Mouse (Mus musculus): ENCODE results near the gene Ppfia1. TPM values are rescaled to one million over a fixed set of nuclear protein-coding genes. Genes with fewer than 3 reads are reported as not detected.

The Ppfia1 gene
- total and polyA plus RNA-seq, 3 experiments = 29.3 to 46.6 (median 41.3) TPM

GRCm38 (mm10) chr7:144534773-144535172, 18.8 kb downstream of the Ppfia1 start:
- Histone ChIP-seq H3K4me1 (ENCODE audit: control insufficient read depth in 1 of 2, insufficient read depth in 2 of 2) (peaks cover 21 to 70% of the 10 kb centered on the region in 2 experiments), H3K27ac (ENCODE audit: insufficient read depth, low read depth) (no peak overlapping the region), H3K9ac (ENCODE audit: insufficient read depth, low read depth) (no peak overlapping the region), H3K27me3 (replicated peaks) (no peaks in the 10 kb centered on the region), H3K9me3 (replicated peaks; ENCODE audit: low read length) (no peaks in the 10 kb centered on the region), H3K36me3 (replicated peaks in 1 of 2; ENCODE audit: control insufficient read depth in 1 of 2, insufficient read depth in 1 of 2, low read length in 1 of 2) (peaks cover 3 to 37% of the 10 kb centered on the region in 2 experiments), H3K79me2 (replicated peaks; ENCODE audit: control insufficient read depth, extremely low read depth, insufficient read depth, poor library complexity, severe bottlenecking) (peaks cover 12% of the 10 kb centered on the region), H3K4me2 (ENCODE audit: insufficient read depth, low read depth, poor library complexity, severe bottlenecking) (no peak overlapping the region), H3K4me3 (replicated peaks in 1 of 3; ENCODE audit: low read depth in 2 of 3, low read length in 2 of 3, poor library complexity in 1 of 3) (no peak overlapping the region)
- TF ChIP-seq NELFE (IDR thresholded peaks at IDR 0.05; ENCODE audit: low read depth, low read length) (no peak), BHLHE40 (IDR thresholded peaks at IDR 0.05; ENCODE audit: low read depth, low read length) (no peak), CTCF (conservative IDR thresholded peaks at IDR 0.05 in 1 of 2, IDR thresholded peaks at IDR 0.05 in 1 of 2; ENCODE audit: low read depth in 2 of 2, low read length in 2 of 2) (no peak), MAX (IDR thresholded peaks at IDR 0.05; ENCODE audit: low read length) (no peak), MAFK (IDR thresholded peaks at IDR 0.05; ENCODE audit: insufficient replicate concordance, low read length) (no peak), JUN (IDR thresholded peaks at IDR 0.05; ENCODE audit: insufficient read depth, low read depth, low read length) (no peak), KAT2A (IDR thresholded peaks at IDR 0.05; ENCODE audit: insufficient replicate concordance, low read length) (no peak), MXI1 (IDR thresholded peaks at IDR 0.05; ENCODE audit: low read depth, low read length) (no peak), MEF2A (IDR thresholded peaks at IDR 0.05; ENCODE audit: borderline replicate concordance, low read depth, low read length) (no peak), SMC3 (IDR thresholded peaks at IDR 0.05; ENCODE audit: low read depth, low read length) (no peak), HCFC1 (IDR thresholded peaks at IDR 0.05; ENCODE audit: low read depth, low read length) (no peak), GABPA (IDR thresholded peaks at IDR 0.05; ENCODE audit: insufficient replicate concordance, low read depth, low read length) (no peak), ZKSCAN1 (IDR thresholded peaks at IDR 0.05; ENCODE audit: borderline replicate concordance, low read depth, low read length) (no peak), E2F4 (IDR thresholded peaks at IDR 0.05; ENCODE audit: insufficient replicate concordance, low read depth, low read length) (no peak), CHD1 (IDR thresholded peaks at IDR 0.05; ENCODE audit: low read depth, low read length) (no peak)
- in situ Hi-C loops (cut with MboI; ENCODE audit: low pct_ligation_motif_present, low pct_unique_long_range_greater_than_20kb, low sequenced_read_pairs) = no loop called here
- DNase-seq (ENCODE audit: extremely low read depth) = no peak
- dilution Hi-C loops (cut with MboI; ENCODE audit: extremely low pct_ligation_motif_present, extremely low pct_unique_long_range_greater_than_20kb, low sequenced_read_pairs) = no loop called here

GRCm38 (mm10) chr7:144531585-144532378, 21.7 kb downstream of the Ppfia1 start:
- peak; percentile 76 for DNase-seq (ENCODE audit: extremely low read depth)
- peak overlapping the region; percentile 83 for H3K4me2 ChIP-seq (ENCODE audit: insufficient read depth, low read depth, poor library complexity, severe bottlenecking)
- in situ Hi-C loops (cut with MboI; ENCODE audit: low pct_ligation_motif_present, low pct_unique_long_range_greater_than_20kb, low sequenced_read_pairs) = no loop called here
- no peaks in the 10 kb centered on the region for H3K27me3 ChIP-seq (replicated peaks)
- peak overlapping the region; percentile 34; the same call in 1 of the 2 replicates for H3K9ac ChIP-seq (ENCODE audit: insufficient read depth, low read depth)
- peaks cover 29 to 72% of the 10 kb centered on the region in 2 experiments for H3K4me1 ChIP-seq (ENCODE audit: control insufficient read depth in 1 of 2, insufficient read depth in 2 of 2)
- H3K9me3 ChIP-seq (replicated peaks; ENCODE audit: low read length) = no peaks in the 10 kb centered on the region
- peaks cover 0 to 29% of the 10 kb centered on the region in 2 experiments for H3K36me3 ChIP-seq (replicated peaks in 1 of 2; ENCODE audit: control insufficient read depth in 1 of 2, insufficient read depth in 1 of 2, low read length in 1 of 2)
- dilution Hi-C loops (cut with MboI; ENCODE audit: extremely low pct_ligation_motif_present, extremely low pct_unique_long_range_greater_than_20kb, low sequenced_read_pairs) = no loop called here
- peak overlapping the region; percentile 82 for H3K27ac ChIP-seq (ENCODE audit: insufficient read depth, low read depth)
- peaks cover 14% of the 10 kb centered on the region for H3K79me2 ChIP-seq (replicated peaks; ENCODE audit: control insufficient read depth, extremely low read depth, insufficient read depth, poor library complexity, severe bottlenecking)
- peak overlapping the region in 1 of 3 experiments; percentile 15 for H3K4me3 ChIP-seq (replicated peaks in 1 of 3; ENCODE audit: low read depth in 2 of 3, low read length in 2 of 3, poor library complexity in 1 of 3)
- TF ChIP-seq MAFK (IDR thresholded peaks at IDR 0.05; ENCODE audit: insufficient replicate concordance, low read length) (peak; percentile 64), BHLHE40 (IDR thresholded peaks at IDR 0.05; ENCODE audit: low read depth, low read length) (peak; percentile 64), EP300 (IDR thresholded peaks at IDR 0.05; ENCODE audit: low read length) (peak; percentile 95), PAX5 (IDR thresholded peaks at IDR 0.05; ENCODE audit: low read length) (no peak), POLR2A (IDR thresholded peaks at IDR 0.05; ENCODE audit: low read depth, low read length) (peak; percentile 22; the same call in 1 of the 2 replicates), JUND (conservative IDR thresholded peaks at IDR 0.05; ENCODE audit: low read depth, low read length) (peak; percentile 87), NELFE (IDR thresholded peaks at IDR 0.05; ENCODE audit: low read depth, low read length) (no peak), ELF1 (IDR thresholded peaks at IDR 0.05; ENCODE audit: low read depth, low read length) (peak; percentile 38), SMC3 (IDR thresholded peaks at IDR 0.05; ENCODE audit: low read depth, low read length) (no peak), USF1 (IDR thresholded peaks at IDR 0.05; ENCODE audit: low read depth, low read length) (no peak), HCFC1 (IDR thresholded peaks at IDR 0.05; ENCODE audit: low read depth, low read length) (0 out of 2 replicates have a peak, but pooled peaks have one; percentile 8), ZNF384 (IDR thresholded peaks at IDR 0.05; ENCODE audit: low read depth, low read length) (peak; percentile 57; the same call in 1 of the 2 replicates), RAD21 (IDR thresholded peaks at IDR 0.05; ENCODE audit: low read depth, low read length) (no peak; the same call in 1 of the 2 replicates), POLR2AphosphoS2 (IDR thresholded peaks at IDR 0.05; ENCODE audit: low read depth, low read length) (no peak), MEF2A (IDR thresholded peaks at IDR 0.05; ENCODE audit: borderline replicate concordance, low read depth, low read length) (peak; percentile 35; the same call in 1 of the 2 replicates), CHD2 (IDR thresholded peaks at IDR 0.05; ENCODE audit: low read length) (peak; percentile 25; the same call in 1 of the 2 replicates), UBTF (IDR thresholded peaks at IDR 0.05; ENCODE audit: low read depth, low read length) (no peak), JUN (IDR thresholded peaks at IDR 0.05; ENCODE audit: insufficient read depth, low read depth, low read length) (peak; percentile 86), E2F4 (IDR thresholded peaks at IDR 0.05; ENCODE audit: insufficient replicate concordance, low read depth, low read length) (peak; percentile 53; the same call in 1 of the 2 replicates), CTCF (conservative IDR thresholded peaks at IDR 0.05 in 1 of 2, IDR thresholded peaks at IDR 0.05 in 1 of 2; ENCODE audit: low read depth in 2 of 2, low read length in 2 of 2) (no peak), MXI1 (IDR thresholded peaks at IDR 0.05; ENCODE audit: low read depth, low read length) (no peak; the same call in 1 of the 2 replicates), CHD1 (IDR thresholded peaks at IDR 0.05; ENCODE audit: low read depth, low read length) (no peak), RCOR1 (conservative IDR thresholded peaks at IDR 0.05; ENCODE audit: low read depth, low read length) (no peak; the same call in 1 of the 2 replicates), ZMIZ1 (IDR thresholded peaks at IDR 0.05; ENCODE audit: low read depth, low read length) (no peak)
